Mouse (Mus musculus) testis, postnatal 10 days (tissue): ENCODE data around the gene Mnd1.

Experiments
- DNase-seq: peaks from one replicate; pipeline ENCODE4 v3.0.0; 2021; ENCODE audit warnings: low spot score

The Mnd1 gene

GRCm38 (mm10) chr3:84092875-84093274 lies 62.7 kb downstream of the Mnd1 start:
- DNase-seq = no peak

GRCm38 (mm10) chr3:84090982-84091381 lies 64.6 kb downstream of the Mnd1 start:
- no peak for DNase-seq

GRCm38 (mm10) chr3:84086921-84087320 lies 68.7 kb downstream of the Mnd1 start:
- DNase-seq = no peak

- DNase-seq = no peak
These were observed 69.2 kb downstream of the Mnd1 start for GRCm38 (mm10) chr3:84086337-84086736.

- DNase-seq = no peak
These were observed 70.2 kb downstream of the Mnd1 start for GRCm38 (mm10) chr3:84085429-84085828.

- no peak for DNase-seq
These were observed 74.3 kb downstream of the Mnd1 start for GRCm38 (mm10) chr3:84081208-84081722.

GRCm38 (mm10) chr3:84080074-84080473 lies 75.5 kb downstream of the Mnd1 start:
- no peak for DNase-seq

- DNase-seq = no peak
These were observed 78.1 kb downstream of the Mnd1 start for GRCm38 (mm10) chr3:84077505-84077904.

- no peak for DNase-seq
These were observed 78.8 kb downstream of the Mnd1 start for GRCm38 (mm10) chr3:84076543-84077332.

GRCm38 (mm10) chr3:84075516-84075915 lies 80.1 kb downstream of the Mnd1 start:
- DNase-seq = no peak

GRCm38 (mm10) chr3:84074777-84075176 lies 80.8 kb downstream of the Mnd1 start:
- DNase-seq = no peak

GRCm38 (mm10) chr3:84071641-84072040 lies 83.9 kb downstream of the Mnd1 start:
- no peak for DNase-seq

GRCm38 (mm10) chr3:84070811-84071210 lies 84.8 kb downstream of the Mnd1 start:
- DNase-seq = peak; percentile 23

- no peak for DNase-seq
These were observed 86.5 kb downstream of the Mnd1 start for GRCm38 (mm10) chr3:84068831-84069709.

GRCm38 (mm10) chr3:84065825-84066224 lies 89.8 kb downstream of the Mnd1 start:
- DNase-seq = no peak

GRCm38 (mm10) chr3:84063369-84063914 lies 92.1 kb downstream of the Mnd1 start:
- no peak for DNase-seq

GRCm38 (mm10) chr3:84061523-84062453 lies 93.8 kb downstream of the Mnd1 start:
- DNase-seq = no peak

- DNase-seq = no peak
These were observed 94.6 kb downstream of the Mnd1 start for GRCm38 (mm10) chr3:84060946-84061345.

GRCm38 (mm10) chr3:84060128-84060527 lies 95.5 kb downstream of the Mnd1 start:
- DNase-seq = no peak

- DNase-seq = no peak
These were observed 95.9 kb downstream of the Mnd1 start for GRCm38 (mm10) chr3:84059676-84060075.

- DNase-seq = no peak
These were observed 96.3 kb downstream of the Mnd1 start for GRCm38 (mm10) chr3:84059261-84059660.
